Mouse (Mus musculus): Measurements from ENCODE around the gene Tfpi2. TPM values are rescaled to one million over a fixed set of nuclear protein-coding genes. Genes with fewer than 3 reads are reported as not detected.
A peak's percentile ranks its signal among the peaks of the same experiment; 100 is the strongest.

Tfpi2 gene
- polyA plus RNA-seq, 1 experiment from 2014 or later = 0.41 TPM

- DNase-seq (no peak), ATAC-seq (ENCODE audit: low FRiP score, low TSS enrichment) (no peak)
- H3K36me3 ChIP-seq (ENCODE audit: control insufficient read depth, insufficient read depth, low read length) = no peaks in the 10 kb centered on the region
- H3K4me3 ChIP-seq (replicated peaks; ENCODE audit: low read depth, low read length) = no peak overlapping the region
- H3K4me2 ChIP-seq (ENCODE audit: low read length) = no peak overlapping the region
- 0 out of 2 replicates have a peak, but pooled peaks cover 4% of the 10 kb centered on the region for H3K4me1 ChIP-seq (ENCODE audit: control insufficient read depth, insufficient read depth, low read length)
- no peak overlapping the region for H3K9ac ChIP-seq (replicated peaks; ENCODE audit: low read length)
- 84% methylated on average over 3 of the region's 3 CpGs for WGBS
- no peak overlapping the region for H3K27ac ChIP-seq (replicated peaks; ENCODE audit: low read depth, low read length)
- no peaks in the 10 kb centered on the region for H3K9me3 ChIP-seq (ENCODE audit: control insufficient read depth, low read length)
- H3K27me3 ChIP-seq (ENCODE audit: control insufficient read depth, insufficient read depth, low read length) = no peaks in the 10 kb centered on the region
Measured at GRCm38 (mm10) chr6:4000716-4001115, 12.0 kb upstream of the Tfpi2 start.

- Histone ChIP-seq H3K4me2 (ENCODE audit: low read length) (no peak overlapping the region), H3K9ac (replicated peaks; ENCODE audit: low read length) (no peak overlapping the region), H3K4me3 (replicated peaks; ENCODE audit: low read depth, low read length) (no peak overlapping the region), H3K4me1 (ENCODE audit: control insufficient read depth, insufficient read depth, low read length) (0 out of 2 replicates have a peak, but pooled peaks cover 4% of the 10 kb centered on the region), H3K9me3 (ENCODE audit: control insufficient read depth, low read length) (no peaks in the 10 kb centered on the region), H3K27me3 (ENCODE audit: control insufficient read depth, insufficient read depth, low read length) (no peaks in the 10 kb centered on the region), H3K27ac (replicated peaks; ENCODE audit: low read depth, low read length) (no peak overlapping the region), H3K36me3 (ENCODE audit: control insufficient read depth, insufficient read depth, low read length) (no peaks in the 10 kb centered on the region)
- DNase-seq = peak; percentile 3
- WGBS = 70% methylated on average over 6 of the region's 6 CpGs
- ATAC-seq (ENCODE audit: low FRiP score, low TSS enrichment) = no peak
Measured at GRCm38 (mm10) chr6:3999296-3999695, 10.6 kb upstream of the Tfpi2 start.

- no peak overlapping the region for H3K4me3 ChIP-seq (replicated peaks; ENCODE audit: low read depth, low read length)
- ATAC-seq (ENCODE audit: low FRiP score, low TSS enrichment) (no peak), DNase-seq (no peak)
- H3K9ac ChIP-seq (replicated peaks; ENCODE audit: low read length) = no peak overlapping the region
- no peaks in the 10 kb centered on the region for H3K36me3 ChIP-seq (ENCODE audit: control insufficient read depth, insufficient read depth, low read length)
- no peaks in the 10 kb centered on the region for H3K27me3 ChIP-seq (ENCODE audit: control insufficient read depth, insufficient read depth, low read length)
- H3K4me1 ChIP-seq (ENCODE audit: control insufficient read depth, insufficient read depth, low read length) = no peaks in the 10 kb centered on the region
- 88% methylated on average over 4 of the region's 4 CpGs for WGBS
- H3K4me2 ChIP-seq (ENCODE audit: low read length) = no peak overlapping the region
- no peaks in the 10 kb centered on the region for H3K9me3 ChIP-seq (ENCODE audit: control insufficient read depth, low read length)
- no peak overlapping the region for H3K27ac ChIP-seq (replicated peaks; ENCODE audit: low read depth, low read length)
Measured at GRCm38 (mm10) chr6:3998089-3998488, 9.4 kb upstream of the Tfpi2 start.

- whole genome bisulfite sequencing = 87% methylated on average over 6 of the region's 6 CpGs
- ATAC-seq (ENCODE audit: low FRiP score, low TSS enrichment) (no peak), DNase-seq (no peak)
- Histone ChIP-seq H3K27ac (replicated peaks; ENCODE audit: low read depth, low read length) (no peak within 1 kb of the TSS), H3K9me3 (ENCODE audit: control insufficient read depth, low read length) (no peaks in the 10 kb centered on the region), H3K9ac (replicated peaks; ENCODE audit: low read length) (no peak within 1 kb of the TSS), H3K4me3 (replicated peaks; ENCODE audit: low read depth, low read length) (no peak within 1 kb of the TSS), H3K27me3 (ENCODE audit: control insufficient read depth, insufficient read depth, low read length) (no peaks in the 10 kb centered on the region), H3K36me3 (ENCODE audit: control insufficient read depth, insufficient read depth, low read length) (no peaks in the 10 kb centered on the region), H3K4me2 (ENCODE audit: low read length) (no peak within 1 kb of the TSS), H3K4me1 (ENCODE audit: control insufficient read depth, insufficient read depth, low read length) (no peaks in the 10 kb centered on the region)
Measured at GRCm38 (mm10) chr6:3993492-3993891, 4.8 kb upstream of the Tfpi2 start, which contains the start of gene Gngt1. Gene Gngt1 (plus strand): TSS chr6:3993792.

GRCm38 (mm10) chr6:3982661-3983284 lies 5.9 kb downstream of the Tfpi2 start:
- Histone ChIP-seq H3K4me3 (replicated peaks; ENCODE audit: low read depth, low read length) (no peak overlapping the region), H3K4me2 (ENCODE audit: low read length) (no peak overlapping the region), H3K9me3 (ENCODE audit: control insufficient read depth, low read length) (no peaks in the 10 kb centered on the region), H3K36me3 (ENCODE audit: control insufficient read depth, insufficient read depth, low read length) (no peaks in the 10 kb centered on the region), H3K4me1 (ENCODE audit: control insufficient read depth, insufficient read depth, low read length) (no peaks in the 10 kb centered on the region), H3K27ac (replicated peaks; ENCODE audit: low read depth, low read length) (no peak overlapping the region), H3K9ac (replicated peaks; ENCODE audit: low read length) (no peak overlapping the region), H3K27me3 (ENCODE audit: control insufficient read depth, insufficient read depth, low read length) (no peaks in the 10 kb centered on the region)
- DNase-seq = no peak
- no peak for ATAC-seq (ENCODE audit: low FRiP score, low TSS enrichment)
- WGBS = 90% methylated on average over 5 of the region's 5 CpGs

- Histone ChIP-seq H3K4me1 (ENCODE audit: control insufficient read depth, insufficient read depth, low read length) (no peaks in the 10 kb centered on the region), H3K9ac (replicated peaks; ENCODE audit: low read length) (no peak overlapping the region), H3K27ac (replicated peaks; ENCODE audit: low read depth, low read length) (no peak overlapping the region), H3K36me3 (ENCODE audit: control insufficient read depth, insufficient read depth, low read length) (no peaks in the 10 kb centered on the region), H3K27me3 (ENCODE audit: control insufficient read depth, insufficient read depth, low read length) (no peaks in the 10 kb centered on the region), H3K4me2 (ENCODE audit: low read length) (no peak overlapping the region), H3K4me3 (replicated peaks; ENCODE audit: low read depth, low read length) (no peak overlapping the region), H3K9me3 (ENCODE audit: control insufficient read depth, low read length) (no peaks in the 10 kb centered on the region)
- DNase-seq = no peak
- WGBS = 76% methylated on average over 1 of the region's 1 CpGs
- no peak for ATAC-seq (ENCODE audit: low FRiP score, low TSS enrichment)
Measured at GRCm38 (mm10) chr6:3973679-3974078, 15.0 kb downstream of the Tfpi2 start.

- Histone ChIP-seq H3K36me3 (ENCODE audit: control insufficient read depth, insufficient read depth, low read length) (no peaks in the 10 kb centered on the region), H3K4me2 (ENCODE audit: low read length) (peak overlapping the region; percentile 15; the same call in 1 of the 2 replicates), H3K27ac (replicated peaks; ENCODE audit: low read depth, low read length) (no peak overlapping the region), H3K27me3 (ENCODE audit: control insufficient read depth, insufficient read depth, low read length) (no peaks in the 10 kb centered on the region), H3K4me1 (ENCODE audit: control insufficient read depth, insufficient read depth, low read length) (no peaks in the 10 kb centered on the region), H3K9me3 (ENCODE audit: control insufficient read depth, low read length) (no peaks in the 10 kb centered on the region), H3K9ac (replicated peaks; ENCODE audit: low read length) (no peak overlapping the region), H3K4me3 (replicated peaks; ENCODE audit: low read depth, low read length) (no peak overlapping the region)
- 35% methylated on average over 31 of the region's 31 CpGs for WGBS
- ATAC-seq (ENCODE audit: low FRiP score, low TSS enrichment) (no peak), DNase-seq (peak; percentile 4)
Measured at GRCm38 (mm10) chr6:3967676-3968626, 20.8 kb downstream of the Tfpi2 start.

- peak; percentile 49 for DNase-seq
- Histone ChIP-seq H3K27me3 (ENCODE audit: control insufficient read depth, insufficient read depth, low read length) (no peaks in the 10 kb centered on the region), H3K4me2 (ENCODE audit: low read length) (no peak overlapping the region), H3K36me3 (ENCODE audit: control insufficient read depth, insufficient read depth, low read length) (no peaks in the 10 kb centered on the region), H3K9me3 (ENCODE audit: control insufficient read depth, low read length) (no peaks in the 10 kb centered on the region), H3K4me3 (replicated peaks; ENCODE audit: low read depth, low read length) (no peak overlapping the region), H3K9ac (replicated peaks; ENCODE audit: low read length) (no peak overlapping the region), H3K27ac (replicated peaks; ENCODE audit: low read depth, low read length) (no peak overlapping the region), H3K4me1 (ENCODE audit: control insufficient read depth, insufficient read depth, low read length) (no peaks in the 10 kb centered on the region)
- WGBS = 10% methylated on average over 4 of the region's 4 CpGs
- no peak for ATAC-seq (ENCODE audit: low FRiP score, low TSS enrichment)
Measured at GRCm38 (mm10) chr6:3954969-3955368, 33.8 kb downstream of the Tfpi2 start.
